Mouse (Mus musculus): ENCODE measurements around the gene Sdc3. TPM values are rescaled to one million over a fixed set of nuclear protein-coding genes. Genes with fewer than 3 reads are reported as not detected.

Sdc3 gene
- polyA plus RNA-seq, 1 experiment from 2014 or later, result 35.7 TPM

GRCm38 (mm10) chr4:130797201-130798051, 5.1 kb downstream of the Sdc3 start:
- ATAC-seq (ENCODE audit: low read depth), result 0 out of 2 replicates have a peak, but pooled peaks have one; percentile 9
- H3K9ac ChIP-seq (ENCODE audit: low read depth, low read length), result peak overlapping the region; percentile 45
- no peaks in the 10 kb centered on the region for H3K36me3 ChIP-seq (ENCODE audit: control insufficient read depth, insufficient read depth, low read length)

DNA sequence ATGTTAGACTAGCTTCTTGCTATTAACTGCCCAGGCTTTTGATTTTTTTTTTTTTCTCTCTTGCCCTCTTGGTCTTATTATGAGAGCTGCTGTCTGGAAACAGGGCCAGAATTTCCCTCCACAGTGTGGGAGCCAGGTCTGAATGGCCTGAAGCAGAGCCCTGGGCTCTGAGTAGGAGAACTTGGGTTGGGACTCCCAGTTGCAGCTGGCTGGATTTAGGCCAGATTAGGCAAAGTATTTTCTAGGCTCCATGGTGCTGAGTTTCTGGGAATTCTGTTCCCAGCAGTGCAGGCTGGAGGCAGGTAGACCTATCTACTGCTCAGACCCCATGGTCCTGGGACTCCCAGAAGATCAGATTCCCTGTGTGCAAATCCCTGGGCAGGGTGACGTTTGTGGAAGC, 6.1 kb downstream of the Sdc3 start:
- Histone ChIP-seq H3K9me3 (ENCODE audit: control insufficient read depth, low read length) (no peaks in the 10 kb centered on the region), H3K4me2 (ENCODE audit: low read depth, low read length) (no peak overlapping the region), H3K36me3 (ENCODE audit: control insufficient read depth, insufficient read depth, low read length) (no peaks in the 10 kb centered on the region), H3K4me3 (ENCODE audit: low read depth, low read length) (no peak overlapping the region), H3K27ac (replicated peaks; ENCODE audit: low read depth, low read length) (peak overlapping the region; percentile 68), H3K27me3 (replicated peaks; ENCODE audit: control insufficient read depth, insufficient read depth, low read length) (no peaks in the 10 kb centered on the region), H3K9ac (ENCODE audit: low read depth, low read length) (0 out of 2 replicates have a peak overlapping the region, but pooled peaks have one; percentile 2), H3K4me1 (ENCODE audit: control insufficient read depth, insufficient read depth, low read length) (peaks cover 41% of the 10 kb centered on the region)
- peak; percentile 65 for DNase-seq (ENCODE audit: low spot score)
- ATAC-seq (ENCODE audit: low read depth), result no peak
- 44% methylated on average over 1 of the region's 1 CpGs for WGBS

More at GRCm38 (mm10) chr4:130797201-130798051, 5.1 kb downstream of the Sdc3 start:
- Histone ChIP-seq H3K4me2 (ENCODE audit: low read depth, low read length) (peak overlapping the region; percentile 30), H3K27me3 (replicated peaks; ENCODE audit: control insufficient read depth, insufficient read depth, low read length) (no peaks in the 10 kb centered on the region), H3K4me1 (ENCODE audit: control insufficient read depth, insufficient read depth, low read length) (peaks cover 45% of the 10 kb centered on the region), H3K9me3 (ENCODE audit: control insufficient read depth, low read length) (no peaks in the 10 kb centered on the region), H3K4me3 (ENCODE audit: low read depth, low read length) (no peak overlapping the region), H3K27ac (replicated peaks; ENCODE audit: low read depth, low read length) (peak overlapping the region; percentile 68)
- WGBS, result 21% methylated on average over 15 of the region's 15 CpGs
- DNase-seq (ENCODE audit: low spot score), result peak; percentile 50

DNA sequence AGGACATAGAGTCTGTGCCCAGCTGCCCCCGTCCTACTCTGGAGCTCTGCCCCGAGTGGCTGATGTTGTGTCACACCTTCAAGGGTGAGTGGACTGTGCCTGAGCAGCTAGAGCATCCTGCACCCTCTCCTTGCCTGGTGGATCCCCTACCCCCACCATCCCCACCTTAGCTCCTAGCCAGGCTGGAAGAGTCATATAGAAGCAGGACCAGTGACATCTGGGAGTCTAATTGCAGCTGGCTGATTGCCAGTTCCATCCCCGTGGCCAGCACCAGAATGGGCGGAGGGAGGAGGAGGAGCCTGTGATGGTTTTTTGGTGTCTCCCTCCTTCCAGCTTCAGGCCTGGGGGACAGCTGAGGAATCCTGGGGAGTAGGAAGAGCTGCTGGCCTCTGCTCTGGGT, 6.8 kb downstream of the Sdc3 start:
- 50% methylated on average over 4 of the region's 4 CpGs for WGBS
- ATAC-seq (ENCODE audit: low read depth) (no peak), DNase-seq (ENCODE audit: low spot score) (peak; percentile 47)
- H3K27me3 ChIP-seq (replicated peaks; ENCODE audit: control insufficient read depth, insufficient read depth, low read length), result no peaks in the 10 kb centered on the region
- no peaks in the 10 kb centered on the region for H3K36me3 ChIP-seq (ENCODE audit: control insufficient read depth, insufficient read depth, low read length)
- H3K4me3 ChIP-seq (ENCODE audit: low read depth, low read length), result no peak overlapping the region
- peaks cover 37% of the 10 kb centered on the region for H3K4me1 ChIP-seq (ENCODE audit: control insufficient read depth, insufficient read depth, low read length)
- no peak overlapping the region for H3K4me2 ChIP-seq (ENCODE audit: low read depth, low read length)
- H3K9ac ChIP-seq (ENCODE audit: low read depth, low read length), result no peak overlapping the region
- no peaks in the 10 kb centered on the region for H3K9me3 ChIP-seq (ENCODE audit: control insufficient read depth, low read length)
- peak overlapping the region; percentile 68; the same call in 1 of the 2 replicates for H3K27ac ChIP-seq (replicated peaks; ENCODE audit: low read depth, low read length)

- WGBS, result 75% methylated on average over 5 of the region's 5 CpGs
- DNase-seq (ENCODE audit: low spot score) (no peak), ATAC-seq (ENCODE audit: low read depth) (no peak)
- Histone ChIP-seq H3K4me2 (ENCODE audit: low read depth, low read length) (no peak overlapping the region), H3K4me3 (ENCODE audit: low read depth, low read length) (no peak overlapping the region), H3K36me3 (ENCODE audit: control insufficient read depth, insufficient read depth, low read length) (no peaks in the 10 kb centered on the region), H3K9me3 (ENCODE audit: control insufficient read depth, low read length) (no peaks in the 10 kb centered on the region), H3K9ac (ENCODE audit: low read depth, low read length) (no peak overlapping the region), H3K4me1 (ENCODE audit: control insufficient read depth, insufficient read depth, low read length) (peaks cover 34% of the 10 kb centered on the region), H3K27ac (replicated peaks; ENCODE audit: low read depth, low read length) (no peak overlapping the region), H3K27me3 (replicated peaks; ENCODE audit: control insufficient read depth, insufficient read depth, low read length) (no peaks in the 10 kb centered on the region)
Measured at GRCm38 (mm10) chr4:130799582-130799981, 7.2 kb downstream of the Sdc3 start.

DNA sequence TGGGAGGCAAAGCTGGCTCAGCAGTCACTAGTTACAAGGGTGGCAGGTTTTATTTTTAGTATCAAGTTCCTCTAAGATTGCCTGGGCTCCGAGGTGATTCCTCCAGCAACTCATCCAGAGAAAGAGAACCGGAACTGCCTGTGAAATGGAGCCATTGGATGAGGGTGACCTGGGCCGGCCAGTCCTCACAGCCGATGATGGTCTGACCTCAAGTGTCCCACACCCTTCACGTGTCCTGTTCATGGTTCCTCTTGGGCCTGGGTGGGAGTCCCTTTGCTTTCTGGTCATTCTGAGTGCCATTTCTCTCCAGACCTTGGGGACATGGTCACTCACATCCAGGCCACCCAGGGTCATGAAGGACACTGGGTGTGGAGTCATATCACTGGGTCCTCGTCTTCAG, 7.8 kb downstream of the Sdc3 start:
- Histone ChIP-seq H3K4me1 (ENCODE audit: control insufficient read depth, insufficient read depth, low read length) (peaks cover 38% of the 10 kb centered on the region), H3K9me3 (ENCODE audit: control insufficient read depth, low read length) (no peaks in the 10 kb centered on the region), H3K4me2 (ENCODE audit: low read depth, low read length) (no peak overlapping the region), H3K4me3 (ENCODE audit: low read depth, low read length) (no peak overlapping the region), H3K36me3 (ENCODE audit: control insufficient read depth, insufficient read depth, low read length) (no peaks in the 10 kb centered on the region), H3K27ac (replicated peaks; ENCODE audit: low read depth, low read length) (no peak overlapping the region), H3K27me3 (replicated peaks; ENCODE audit: control insufficient read depth, insufficient read depth, low read length) (no peaks in the 10 kb centered on the region), H3K9ac (ENCODE audit: low read depth, low read length) (no peak overlapping the region)
- DNase-seq (ENCODE audit: low spot score) (no peak), ATAC-seq (ENCODE audit: low read depth) (no peak)
- WGBS, result 75% methylated on average over 6 of the region's 6 CpGs

- Histone ChIP-seq H3K4me2 (ENCODE audit: low read depth, low read length) (no peak overlapping the region), H3K9ac (ENCODE audit: low read depth, low read length) (no peak overlapping the region), H3K27ac (replicated peaks; ENCODE audit: low read depth, low read length) (no peak overlapping the region), H3K9me3 (ENCODE audit: control insufficient read depth, low read length) (no peaks in the 10 kb centered on the region), H3K4me1 (ENCODE audit: control insufficient read depth, insufficient read depth, low read length) (peaks cover 45% of the 10 kb centered on the region), H3K4me3 (ENCODE audit: low read depth, low read length) (no peak overlapping the region), H3K36me3 (ENCODE audit: control insufficient read depth, insufficient read depth, low read length) (no peaks in the 10 kb centered on the region), H3K27me3 (replicated peaks; ENCODE audit: control insufficient read depth, insufficient read depth, low read length) (no peaks in the 10 kb centered on the region)
- WGBS, result 90% methylated on average over 5 of the region's 5 CpGs
- ATAC-seq (ENCODE audit: low read depth) (no peak), DNase-seq (ENCODE audit: low spot score) (no peak)
Measured at GRCm38 (mm10) chr4:130801198-130801597, 8.9 kb downstream of the Sdc3 start.

GRCm38 (mm10) chr4:130801624-130802329, 9.4 kb downstream of the Sdc3 start:
- no peak overlapping the region for H3K4me3 ChIP-seq (ENCODE audit: low read depth, low read length)
- DNase-seq (ENCODE audit: low spot score) (peak; percentile 84), ATAC-seq (ENCODE audit: low read depth) (peak; percentile 42; the same call in 1 of the 2 replicates)
- 0 out of 2 replicates have a peak overlapping the region, but pooled peaks have one; percentile 25 for H3K9ac ChIP-seq (ENCODE audit: low read depth, low read length)
- no peak overlapping the region for H3K4me2 ChIP-seq (ENCODE audit: low read depth, low read length)
- H3K4me1 ChIP-seq (ENCODE audit: control insufficient read depth, insufficient read depth, low read length), result peaks cover 45% of the 10 kb centered on the region
- H3K27me3 ChIP-seq (replicated peaks; ENCODE audit: control insufficient read depth, insufficient read depth, low read length), result no peaks in the 10 kb centered on the region
- no peak overlapping the region; the same call in 1 of the 2 replicates for H3K27ac ChIP-seq (replicated peaks; ENCODE audit: low read depth, low read length)
- no peaks in the 10 kb centered on the region for H3K9me3 ChIP-seq (ENCODE audit: control insufficient read depth, low read length)
- 58% methylated on average over 10 of the region's 10 CpGs for WGBS
- H3K36me3 ChIP-seq (ENCODE audit: control insufficient read depth, insufficient read depth, low read length), result no peaks in the 10 kb centered on the region

- peaks cover 31% of the 10 kb centered on the region for H3K4me1 ChIP-seq (ENCODE audit: control insufficient read depth, insufficient read depth, low read length)
- no peaks in the 10 kb centered on the region for H3K27me3 ChIP-seq (replicated peaks; ENCODE audit: control insufficient read depth, insufficient read depth, low read length)
- no peak overlapping the region for H3K4me2 ChIP-seq (ENCODE audit: low read depth, low read length)
- H3K36me3 ChIP-seq (ENCODE audit: control insufficient read depth, insufficient read depth, low read length), result no peaks in the 10 kb centered on the region
- 87% methylated on average over 2 of the region's 2 CpGs for WGBS
- H3K4me3 ChIP-seq (ENCODE audit: low read depth, low read length), result no peak overlapping the region
- DNase-seq (ENCODE audit: low spot score) (no peak), ATAC-seq (ENCODE audit: low read depth) (no peak)
- no peaks in the 10 kb centered on the region for H3K9me3 ChIP-seq (ENCODE audit: control insufficient read depth, low read length)
- no peak overlapping the region for H3K9ac ChIP-seq (ENCODE audit: low read depth, low read length)
- no peak overlapping the region for H3K27ac ChIP-seq (replicated peaks; ENCODE audit: low read depth, low read length)
Measured at GRCm38 (mm10) chr4:130803591-130803990, 11.3 kb downstream of the Sdc3 start.
